Mouse (Mus musculus): ENCODE results near the gene Spred3.
"Not testable (repeated sequence)": the region's sequence is repeated elsewhere in the genome, so short reads cannot be mapped to it uniquely, and the experiment has no call there.

Spred3 gene

GRCm38 (mm10) chr7:29168791-29169230, 1.4 kb downstream of the Spred3 start:
- no peak for DNase-seq (ENCODE audit: low spot score)

GRCm38 (mm10) chr7:29168121-29168695, 2.0 kb downstream of the Spred3 start:
- DNase-seq (ENCODE audit: low spot score) = no peak

- DNase-seq (ENCODE audit: low spot score) = no peak
Measured at GRCm38 (mm10) chr7:29167656-29168055, 2.6 kb downstream of the Spred3 start.

- peak; percentile 38 for DNase-seq (ENCODE audit: low spot score)
Measured at GRCm38 (mm10) chr7:29162750-29163525, 7.3 kb downstream of the Spred3 start.

GRCm38 (mm10) chr7:29162294-29162693, 7.9 kb downstream of the Spred3 start:
- DNase-seq (ENCODE audit: low spot score) = no peak

GRCm38 (mm10) chr7:29158264-29158663, 11.9 kb downstream of the Spred3 start:
- DNase-seq (ENCODE audit: low spot score) = no peak

- peak; percentile 81 for DNase-seq (ENCODE audit: low spot score)
Measured at GRCm38 (mm10) chr7:29155838-29156782, 14.1 kb downstream of the Spred3 start, which contains the start of gene Fam98c. TSS of gene Fam98c (minus strand) at chr7:29156234.

- peak; percentile 88 for DNase-seq (ENCODE audit: low spot score)
Measured at GRCm38 (mm10) chr7:29155196-29155837, 14.9 kb downstream of the Spred3 start.

GRCm38 (mm10) chr7:29154018-29154720, 16.0 kb downstream of the Spred3 start:
- DNase-seq (ENCODE audit: low spot score) = no peak

GRCm38 (mm10) chr7:29151486-29151885, 18.7 kb downstream of the Spred3 start:
- DNase-seq (ENCODE audit: low spot score) = no peak

- no peak for DNase-seq (ENCODE audit: low spot score)
Measured at GRCm38 (mm10) chr7:29148771-29149170, 21.4 kb downstream of the Spred3 start.

GRCm38 (mm10) chr7:29146625-29147367, 23.4 kb downstream of the Spred3 start:
- no peak for DNase-seq (ENCODE audit: low spot score)

- no peak for DNase-seq (ENCODE audit: low spot score)
Measured at GRCm38 (mm10) chr7:29144006-29144405, 26.2 kb downstream of the Spred3 start.

- DNase-seq (ENCODE audit: low spot score) = no peak
Measured at GRCm38 (mm10) chr7:29141416-29141815, 28.8 kb downstream of the Spred3 start.

- DNase-seq (ENCODE audit: low spot score) = not testable (repeated sequence)
Measured at GRCm38 (mm10) chr7:29139237-29139636, 31.0 kb downstream of the Spred3 start.

- peak; percentile 65 for DNase-seq (ENCODE audit: low spot score)
Measured at GRCm38 (mm10) chr7:29137429-29137828, 32.8 kb downstream of the Spred3 start.

GRCm38 (mm10) chr7:29134693-29135386, 35.4 kb downstream of the Spred3 start, which contains the start of gene Rasgrp4:
TSS of gene Rasgrp4 (plus strand) at chr7:29134851.
- DNase-seq (ENCODE audit: low spot score) = no peak

- DNase-seq (ENCODE audit: low spot score) = no peak
Measured at GRCm38 (mm10) chr7:29134230-29134629, 36.0 kb downstream of the Spred3 start.

- DNase-seq (ENCODE audit: low spot score) = no peak
Measured at GRCm38 (mm10) chr7:29128725-29129124, 41.5 kb downstream of the Spred3 start.

All from ovary, postnatal 36 days (tissue).